Mouse (Mus musculus) left cerebral cortex, adult 2 months (tissue): ENCODE data around the gene Smarcc2. TPM values are rescaled to one million over a fixed set of nuclear protein-coding genes. Genes with fewer than 3 reads are reported as not detected.

Experiments
- DNase-seq, 2 experiments: peaks; one replicate each; pipeline ENCODE4 v3.0.0; 2021 to 2022; ENCODE audit warnings: low spot score in 2 of 2, mixed read lengths in 1 of 2; ENCODE audit errors: extremely low spot score in 1 of 2
- H3K27ac ChIP-seq: fragments of 200-600 bp; 2 replicates; pipeline ENCODE4 v1.8.1; 2022
- H3K4me3 ChIP-seq: fragments of 200-600 bp; 2 replicates; pipeline ENCODE4 v1.8.1; 2022
- CTCF ChIP-seq: fragments of 200-600 bp; IDR thresholded peaks from 2 replicates; pipeline ENCODE4 v1.8.1; 2022; ENCODE audit warnings: antibody characterized with exemption, mild to moderate bottlenecking, moderate library complexity
- intact Hi-C: fragments of 180-260 bp; cut with DNase I; formaldehyde crosslinking; loops from one replicate; pipeline ENCODE4 v1.15.1; 2025
- total RNA-seq, 2 experiments: library from RNA; stranded (reverse); gene quantifications; 2 replicates each; pipeline ENCODE4 v1.2.3; 2021

Smarcc2 gene
- total RNA-seq, 2 experiments from 2014 or later: 253 to 254 TPM

DNA sequence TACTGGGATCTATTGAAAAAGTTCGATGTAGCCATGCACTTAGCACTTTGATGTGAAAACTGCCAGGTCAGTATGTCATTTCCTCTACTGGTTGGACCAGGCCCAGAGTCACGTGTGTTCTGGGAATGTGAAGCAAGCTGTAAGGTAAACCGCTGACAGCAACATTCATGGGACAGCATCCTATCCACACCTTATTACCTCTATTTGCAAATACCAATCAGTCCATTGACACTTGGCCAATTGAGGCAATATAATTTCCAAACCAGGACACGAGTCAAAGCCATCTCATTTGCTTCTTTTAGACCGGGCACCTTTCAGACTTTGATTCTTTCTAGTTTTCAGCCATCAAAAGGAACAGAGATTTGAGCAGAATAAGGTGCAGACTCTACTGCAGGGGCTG, 30.0 kb upstream of the Smarcc2 start:
- no peak overlapping the region for H3K4me3 ChIP-seq
- no peak for DNase-seq
- H3K27ac ChIP-seq: no peak overlapping the region
- no peak for TF ChIP-seq CTCF
- intact Hi-C loops: no loop called here

DNA sequence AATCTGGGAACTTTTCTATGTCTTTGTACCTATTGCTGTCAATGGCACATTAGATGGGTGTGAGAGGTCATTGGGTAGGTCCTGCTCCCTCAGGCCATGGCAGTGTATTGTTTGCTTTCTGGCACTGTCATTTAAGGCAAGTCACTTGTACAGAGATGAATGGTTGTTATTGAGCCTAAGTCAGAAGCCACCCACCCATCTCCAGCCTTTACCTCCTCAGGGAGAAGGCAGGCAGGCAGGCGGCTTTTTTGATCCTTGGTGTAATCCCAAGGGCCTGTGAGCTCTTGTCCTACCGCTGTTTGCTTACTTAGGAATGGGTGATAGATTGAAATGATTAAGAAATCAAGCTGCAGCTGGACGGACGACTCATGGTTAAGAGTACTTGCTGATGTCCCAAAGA, 29.6 kb upstream of the Smarcc2 start:
- intact Hi-C loops: no loop called here
- H3K27ac ChIP-seq: no peak overlapping the region
- no peak for DNase-seq
- no peak overlapping the region for H3K4me3 ChIP-seq
- no peak for TF ChIP-seq CTCF

DNA sequence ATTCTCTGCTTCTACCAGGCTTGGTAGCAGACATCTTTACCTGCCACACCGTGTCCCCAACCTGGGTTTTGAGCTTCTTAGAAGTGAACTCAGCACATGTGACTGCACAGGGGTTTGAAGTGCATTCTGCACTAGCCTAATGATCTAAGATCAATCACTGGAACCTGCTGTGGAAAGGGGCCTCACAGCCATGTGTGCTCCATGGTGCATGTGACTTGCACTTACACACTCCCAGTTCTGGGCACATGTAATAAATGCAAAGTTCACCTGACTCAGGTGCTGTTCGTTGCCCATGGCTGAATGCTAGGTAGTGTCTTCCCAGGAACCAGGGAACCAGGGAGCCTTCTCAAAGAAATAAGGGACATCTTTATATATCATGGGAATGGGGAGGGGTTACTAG, 25.6 kb upstream of the Smarcc2 start:
- no peak overlapping the region for H3K27ac ChIP-seq
- intact Hi-C loops: no loop called here
- DNase-seq: no peak
- H3K4me3 ChIP-seq: no peak overlapping the region
- no peak for TF ChIP-seq CTCF

DNA sequence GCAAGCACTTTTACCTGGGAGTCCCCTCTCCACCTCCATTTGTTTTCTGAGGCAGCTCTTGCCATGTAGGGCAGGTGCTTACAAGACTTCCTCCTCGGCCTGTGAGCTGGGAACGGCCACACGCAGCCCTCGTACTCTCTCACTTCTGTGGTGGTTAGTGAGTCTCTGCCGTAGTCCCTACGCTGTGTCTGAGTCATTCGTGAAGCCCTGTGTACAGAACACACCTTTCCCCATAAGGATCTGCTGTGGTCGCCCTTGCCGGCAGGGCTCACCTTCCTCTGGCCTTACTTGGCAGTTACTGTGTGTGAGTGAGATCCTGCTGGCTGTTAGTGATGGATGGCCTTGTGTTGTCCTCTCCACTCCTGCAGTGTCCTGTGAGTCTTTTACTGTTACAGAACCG, 24.4 kb upstream of the Smarcc2 start:
- intact Hi-C loops: no loop called here
- Histone ChIP-seq H3K27ac (no peak overlapping the region; the same call in 1 of the 2 replicates), H3K4me3 (no peak overlapping the region)
- no peak for DNase-seq
- TF ChIP-seq CTCF: no peak

DNA sequence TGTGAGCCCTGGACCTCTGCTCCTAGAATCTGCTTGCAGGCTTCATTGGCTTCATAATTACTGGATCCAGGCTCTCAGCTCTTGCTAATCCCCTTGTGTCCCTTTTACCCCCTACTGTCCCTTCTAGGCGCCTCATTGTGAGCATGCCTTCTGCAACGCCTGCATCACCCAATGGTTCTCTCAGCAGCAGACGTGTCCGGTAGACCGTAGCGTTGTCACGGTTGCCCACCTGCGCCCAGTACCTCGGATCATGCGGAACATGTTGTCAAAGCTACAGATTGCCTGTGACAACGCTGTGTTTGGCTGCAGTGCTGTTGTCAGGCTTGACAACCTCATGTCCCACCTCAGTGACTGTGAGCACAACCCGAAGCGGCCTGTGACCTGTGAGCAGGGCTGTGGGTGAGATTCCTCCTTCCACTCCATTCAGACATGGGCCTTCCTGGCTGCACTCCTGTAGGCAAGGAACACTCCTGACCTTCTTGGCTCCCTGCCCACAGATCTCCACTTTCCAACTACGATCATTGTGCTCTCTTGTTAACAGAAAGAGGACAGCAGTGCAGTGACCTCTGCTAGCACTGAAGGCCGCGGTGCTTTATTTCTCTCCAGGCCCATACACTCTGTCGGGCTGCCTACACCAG, 23.7 kb upstream of the Smarcc2 start:
- no peak for TF ChIP-seq CTCF
- peak in 1 of 2 experiments; percentile 24 for DNase-seq
- intact Hi-C loops: no loop called here
- Histone ChIP-seq H3K27ac (peak overlapping the region; percentile 28; the same call in 1 of the 2 replicates), H3K4me3 (no peak overlapping the region)

DNA sequence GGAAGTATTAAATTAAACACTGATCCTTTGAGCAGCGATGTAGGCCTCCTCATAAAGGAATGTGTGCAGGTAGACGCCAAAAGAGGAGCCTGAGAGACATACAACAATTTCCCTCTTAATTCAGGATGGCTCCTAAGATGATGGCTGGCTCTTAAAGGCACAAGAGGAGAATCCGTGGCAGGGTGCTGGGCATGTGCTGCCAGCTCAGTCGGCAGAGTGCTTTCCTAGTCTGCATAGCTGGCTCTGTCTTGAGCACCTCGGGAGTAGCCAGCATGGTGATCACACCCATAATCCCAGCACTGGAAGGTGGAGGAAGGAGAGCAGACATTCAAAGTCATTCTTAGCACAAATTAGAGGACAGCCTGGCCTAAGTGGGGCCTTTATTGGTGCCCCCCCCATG, 23.2 kb upstream of the Smarcc2 start:
- intact Hi-C loops: no loop called here
- no peak for TF ChIP-seq CTCF
- Histone ChIP-seq H3K27ac (peak overlapping the region; percentile 28; the same call in 1 of the 2 replicates), H3K4me3 (no peak overlapping the region)
- DNase-seq: no peak

DNA sequence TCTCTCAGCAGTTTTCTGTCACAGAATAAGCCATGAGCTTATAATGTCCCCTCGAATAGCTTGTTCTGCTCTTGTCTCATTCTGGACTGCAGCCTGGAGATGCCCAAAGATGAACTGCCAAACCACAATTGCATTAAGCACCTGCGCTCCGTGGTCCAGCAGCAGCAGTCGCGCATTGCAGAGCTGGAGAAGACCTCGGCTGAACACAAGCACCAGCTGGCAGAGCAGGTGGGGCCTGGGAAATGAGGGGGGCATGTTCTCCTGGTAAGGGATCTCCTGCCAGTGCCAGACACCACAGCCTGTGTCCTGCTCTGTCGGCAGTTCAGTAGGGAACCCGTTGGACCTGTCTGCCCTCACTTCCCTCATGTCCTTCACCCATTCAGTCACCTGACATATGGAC, 22.7 kb upstream of the Smarcc2 start:
- intact Hi-C loops: no loop called here
- no peak for TF ChIP-seq CTCF
- DNase-seq: no peak

DNA sequence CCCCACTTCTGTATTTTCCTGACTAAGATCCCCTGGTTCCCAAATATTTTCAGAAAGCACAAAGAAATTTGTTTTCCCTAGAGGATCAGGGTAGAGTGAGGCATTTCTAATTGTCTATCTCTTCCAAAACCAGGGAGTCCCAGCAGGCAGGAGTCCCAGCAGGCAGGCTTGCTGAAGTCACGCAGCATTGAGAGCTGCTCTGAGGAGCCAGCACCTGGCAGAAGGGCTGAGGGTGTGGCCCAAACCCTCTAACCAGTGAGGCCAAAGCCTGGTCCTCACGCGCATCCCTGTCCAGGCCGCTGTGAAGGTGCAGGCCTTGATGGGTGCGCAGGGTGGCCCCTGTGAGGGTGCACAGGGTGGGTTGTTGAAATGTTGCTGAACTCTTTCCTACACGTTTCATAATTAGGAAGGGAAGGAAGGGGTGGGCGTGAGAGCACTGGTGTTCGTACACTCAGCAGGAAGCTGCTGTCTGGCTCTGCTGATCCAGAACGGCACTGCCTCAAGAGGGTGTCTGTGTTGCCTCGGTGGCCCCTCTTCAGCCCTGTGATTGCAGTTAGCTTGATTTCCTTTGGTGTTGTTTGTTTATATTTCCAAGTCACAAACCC, 20.3 kb upstream of the Smarcc2 start:
- Histone ChIP-seq H3K27ac (peak overlapping the region; percentile 77), H3K4me3 (no peak overlapping the region)
- TF ChIP-seq CTCF: no peak
- peak; percentile 13 to 22 for DNase-seq
- intact Hi-C loops: no loop called here

More for the DNA sequence above, 22.7 kb upstream of the Smarcc2 start:
- H3K4me3 ChIP-seq: no peak overlapping the region
- H3K27ac ChIP-seq: no peak overlapping the region

DNA sequence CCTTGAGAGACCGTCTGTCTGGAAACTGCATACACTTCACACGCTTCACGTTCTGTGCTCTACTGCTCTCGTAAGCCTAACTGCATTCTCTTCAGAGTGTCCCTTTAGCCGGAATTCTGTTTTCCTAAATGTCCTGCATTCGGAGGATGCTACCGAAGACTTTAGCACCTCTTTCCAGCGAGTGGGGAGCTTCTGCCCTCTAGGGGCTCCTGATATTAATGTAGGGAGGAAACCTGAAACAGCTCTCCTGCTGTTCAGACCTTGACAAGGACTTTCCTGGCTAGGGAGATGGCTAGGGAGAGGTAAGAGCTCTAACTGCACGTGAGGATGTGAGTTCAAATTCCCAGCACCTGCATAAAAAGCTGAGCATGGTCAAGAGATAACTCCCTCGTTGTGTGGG, 18.6 kb upstream of the Smarcc2 start:
- Histone ChIP-seq H3K27ac (no peak overlapping the region), H3K4me3 (no peak overlapping the region)
- intact Hi-C loops: no loop called here
- TF ChIP-seq CTCF: peak; percentile 48
- no peak for DNase-seq

DNA sequence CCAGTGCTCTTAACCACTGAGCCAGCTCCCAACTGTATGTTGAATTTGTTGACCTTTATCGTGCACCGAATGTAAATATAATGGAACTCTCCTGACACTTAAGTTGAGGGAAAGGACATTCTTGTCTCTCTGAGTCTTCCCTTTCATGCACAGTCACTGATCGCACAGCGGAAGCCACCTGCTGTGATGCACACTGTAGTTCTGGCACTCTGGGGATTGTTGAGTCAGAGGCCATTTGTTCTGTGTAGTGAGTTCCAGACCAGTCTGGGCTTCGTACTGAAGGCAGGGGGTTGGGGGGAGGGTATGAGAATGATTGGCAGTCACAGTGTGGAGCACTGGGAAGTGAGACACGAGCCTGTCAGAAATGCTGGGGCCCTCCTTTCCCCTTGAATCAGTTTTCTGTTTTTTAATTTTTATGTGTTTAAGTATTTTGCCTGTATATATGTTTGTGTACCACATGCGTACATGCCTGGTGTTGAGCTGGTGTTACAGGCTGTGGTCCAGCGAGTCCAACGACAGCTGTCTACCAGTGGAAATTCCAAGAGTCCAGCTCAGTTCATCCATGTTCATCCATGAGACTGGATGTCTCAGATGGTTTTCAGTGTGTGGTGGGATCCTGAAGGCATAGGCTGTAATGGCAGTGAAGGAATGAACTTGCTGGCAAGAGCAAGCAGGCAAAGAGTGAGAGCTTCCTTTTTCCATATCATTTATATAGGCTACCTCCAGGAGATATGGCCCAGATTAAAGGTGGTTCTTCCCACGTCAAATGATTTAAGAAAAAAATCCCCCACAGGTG, 17.5 kb upstream of the Smarcc2 start:
- intact Hi-C loops: no loop called here
- no peak for TF ChIP-seq CTCF
- no peak overlapping the region for H3K4me3 ChIP-seq
- H3K27ac ChIP-seq: no peak overlapping the region
- no peak for DNase-seq

DNA sequence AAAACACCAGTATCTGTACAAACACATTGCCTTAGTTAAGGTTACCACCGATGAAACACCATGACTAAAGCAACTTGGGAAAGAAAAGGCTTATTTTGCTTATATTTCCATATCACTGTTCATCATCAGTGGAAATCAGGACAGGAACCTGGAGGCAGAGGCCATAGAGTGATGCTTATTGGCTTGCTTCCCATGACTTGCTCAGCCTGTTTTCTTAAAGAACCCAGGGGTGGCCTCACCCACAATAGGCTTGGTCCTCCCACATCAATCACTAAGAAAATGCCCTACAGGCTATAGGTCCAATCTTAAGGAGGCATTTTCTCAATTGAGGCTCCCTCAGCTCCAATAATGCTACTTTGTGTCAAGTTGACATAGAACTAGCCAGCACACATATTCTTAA, 16.3 kb upstream of the Smarcc2 start:
- Histone ChIP-seq H3K4me3 (no peak overlapping the region), H3K27ac (no peak overlapping the region)
- no peak for DNase-seq
- intact Hi-C loops: no loop called here
- no peak for TF ChIP-seq CTCF

DNA sequence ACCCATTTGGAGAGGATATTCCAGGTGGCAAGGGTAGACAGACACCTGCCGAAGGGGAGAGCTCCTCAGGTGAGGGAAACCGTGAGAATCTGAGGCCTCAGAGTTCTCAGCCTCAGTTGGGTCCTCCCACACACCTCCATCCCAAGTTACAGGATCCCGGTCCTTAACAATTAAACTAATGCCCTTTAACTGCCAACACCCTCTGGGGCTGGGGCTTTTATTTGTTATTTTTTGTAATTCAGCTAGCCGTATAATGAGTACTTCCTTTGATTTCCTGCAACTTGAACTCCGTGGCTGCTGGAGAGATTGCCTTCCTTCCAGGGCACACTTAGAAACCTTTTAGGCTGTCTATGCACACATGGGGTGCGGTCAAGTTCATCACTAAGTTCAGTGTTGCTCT, 14.7 kb upstream of the Smarcc2 start:
- TF ChIP-seq CTCF: no peak

More for the DNA sequence above, 14.7 kb upstream of the Smarcc2 start:
- Histone ChIP-seq H3K4me3 (no peak overlapping the region), H3K27ac (no peak overlapping the region)
- intact Hi-C loops: no loop called here
- DNase-seq: no peak
